Mouse (Mus musculus) urinary bladder, postnatal 10 days (tissue): ENCODE measurements around the gene Pitpnm3.

Source experiments
- DNase-seq: peaks from one replicate; pipeline ENCODE4 v3.0.0; 2022; ENCODE audit warnings: low spot score

The Pitpnm3 gene

GRCm38 (mm10) chr11:72136231-72136982 lies 829 bp upstream of the Pitpnm3 start:
- no peak for DNase-seq

GRCm38 (mm10) chr11:72134536-72135382 lies 819 bp downstream of the Pitpnm3 start:
- no peak for DNase-seq

GRCm38 (mm10) chr11:72133075-72133474 lies 2.5 kb downstream of the Pitpnm3 start:
- DNase-seq: no peak

GRCm38 (mm10) chr11:72132266-72132665 lies 3.3 kb downstream of the Pitpnm3 start:
- no peak for DNase-seq

- no peak for DNase-seq
Observed at GRCm38 (mm10) chr11:72131697-72132096, 3.9 kb downstream of the Pitpnm3 start.

GRCm38 (mm10) chr11:72130905-72131304 lies 4.7 kb downstream of the Pitpnm3 start:
- no peak for DNase-seq

GRCm38 (mm10) chr11:72130472-72130871 lies 5.1 kb downstream of the Pitpnm3 start:
- DNase-seq: no peak

GRCm38 (mm10) chr11:72130021-72130420 lies 5.6 kb downstream of the Pitpnm3 start:
- no peak for DNase-seq

- no peak for DNase-seq
Observed at GRCm38 (mm10) chr11:72129032-72129894, 6.3 kb downstream of the Pitpnm3 start.

GRCm38 (mm10) chr11:72127450-72128189 lies 8.0 kb downstream of the Pitpnm3 start:
- DNase-seq: no peak

- DNase-seq: no peak
Observed at GRCm38 (mm10) chr11:72125781-72126180, 9.8 kb downstream of the Pitpnm3 start.

- no peak for DNase-seq
Observed at GRCm38 (mm10) chr11:72123531-72123930, 12.0 kb downstream of the Pitpnm3 start.

GRCm38 (mm10) chr11:72120354-72120753 lies 15.2 kb downstream of the Pitpnm3 start:
- no peak for DNase-seq

- no peak for DNase-seq
Observed at GRCm38 (mm10) chr11:72118630-72119029, 16.9 kb downstream of the Pitpnm3 start.

- no peak for DNase-seq
Observed at GRCm38 (mm10) chr11:72113296-72113695, 22.3 kb downstream of the Pitpnm3 start.

- DNase-seq: no peak
Observed at GRCm38 (mm10) chr11:72110726-72111125, 24.9 kb downstream of the Pitpnm3 start.

- DNase-seq: no peak
Observed at GRCm38 (mm10) chr11:72104223-72104622, 31.4 kb downstream of the Pitpnm3 start.

- no peak for DNase-seq
Observed at GRCm38 (mm10) chr11:72103530-72103929, 32.0 kb downstream of the Pitpnm3 start.

- no peak for DNase-seq
Observed at GRCm38 (mm10) chr11:72100996-72101395, 34.6 kb downstream of the Pitpnm3 start.

GRCm38 (mm10) chr11:72099181-72099580 lies 36.4 kb downstream of the Pitpnm3 start:
- no peak for DNase-seq

GRCm38 (mm10) chr11:72098027-72098426 lies 37.6 kb downstream of the Pitpnm3 start:
- DNase-seq: no peak

- no peak for DNase-seq
Observed at GRCm38 (mm10) chr11:72095994-72096393, 39.6 kb downstream of the Pitpnm3 start.
